Mouse (Mus musculus) gastrocnemius, adult 18-20 months (tissue): ENCODE measurements around the gene Camk2d. TPM values are rescaled to one million over a fixed set of nuclear protein-coding genes. Genes with fewer than 3 reads are reported as not detected.
A peak's percentile ranks its signal among the peaks of the same experiment; 100 is the strongest.

Experiments used
- DNase-seq: peaks from one replicate; pipeline ENCODE4 v3.0.0; 2021; ENCODE audit warnings: low spot score
- total RNA-seq, 2 experiments: library from RNA; stranded (reverse); gene quantifications; 2 replicates each; pipeline ENCODE4 v1.2.3; 2021

Camk2d gene
- total RNA-seq, 2 experiments from 2014 or later = 58.1 to 58.9 TPM

GRCm38 (mm10) chr3:126746148-126746803, 150.2 kb downstream of the Camk2d start:
- peak; percentile 59 for DNase-seq

- DNase-seq = no peak
Measured at GRCm38 (mm10) chr3:126747628-126748027, 151.5 kb downstream of the Camk2d start.

DNA sequence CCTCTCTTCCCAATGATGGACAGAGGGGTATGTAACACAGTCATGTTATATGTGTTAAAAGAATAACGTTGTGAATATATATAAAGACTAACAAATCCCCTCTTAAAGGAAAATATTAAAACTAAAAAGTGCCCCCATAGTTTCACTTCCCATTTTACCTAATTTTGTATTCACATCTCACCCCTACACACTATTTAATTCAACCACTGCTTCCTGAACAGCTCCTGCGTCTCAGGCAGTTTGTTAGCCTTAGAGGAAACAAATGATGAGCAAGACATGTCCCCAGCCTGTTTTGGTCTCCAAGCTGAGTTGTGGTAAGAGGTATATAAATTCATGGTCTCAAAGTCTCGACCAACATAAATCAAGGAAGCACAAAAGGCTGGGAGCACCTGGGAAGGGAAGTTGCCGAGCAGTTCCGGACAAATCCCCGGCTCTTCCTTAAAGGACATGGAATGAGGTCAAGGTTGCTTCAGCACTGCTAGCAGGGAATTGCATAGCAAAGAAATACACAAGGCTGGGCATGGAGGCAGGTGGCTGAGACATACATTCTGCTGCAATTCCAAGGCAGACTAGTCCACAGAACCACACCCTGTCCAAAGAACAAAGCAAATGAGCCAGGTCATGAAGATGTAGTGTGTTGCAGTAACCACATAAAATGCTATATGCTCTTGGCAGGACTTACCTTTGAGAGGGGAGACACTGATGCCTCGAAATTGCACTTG, 155.4 kb downstream of the Camk2d start:
- DNase-seq = no peak

DNA sequence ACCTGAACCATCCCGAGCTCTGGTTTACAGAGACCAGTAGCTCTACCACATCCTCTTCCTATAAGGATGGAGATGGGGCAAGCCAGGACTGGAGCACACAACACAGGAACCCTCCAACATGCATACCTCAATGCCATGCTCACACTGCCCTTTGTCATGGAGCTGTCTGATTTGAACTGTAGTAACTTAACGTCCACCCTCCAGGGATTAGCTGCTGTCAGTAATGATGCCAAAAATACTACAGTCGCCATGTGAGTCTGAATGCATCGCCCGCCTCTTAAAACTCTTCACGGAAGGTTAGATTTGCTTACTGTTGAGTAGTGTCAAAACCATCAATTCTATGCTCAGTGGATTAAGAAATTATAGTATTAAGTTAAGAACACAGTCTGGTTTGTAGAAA, 156.9 kb downstream of the Camk2d start:
- DNase-seq = no peak

DNA sequence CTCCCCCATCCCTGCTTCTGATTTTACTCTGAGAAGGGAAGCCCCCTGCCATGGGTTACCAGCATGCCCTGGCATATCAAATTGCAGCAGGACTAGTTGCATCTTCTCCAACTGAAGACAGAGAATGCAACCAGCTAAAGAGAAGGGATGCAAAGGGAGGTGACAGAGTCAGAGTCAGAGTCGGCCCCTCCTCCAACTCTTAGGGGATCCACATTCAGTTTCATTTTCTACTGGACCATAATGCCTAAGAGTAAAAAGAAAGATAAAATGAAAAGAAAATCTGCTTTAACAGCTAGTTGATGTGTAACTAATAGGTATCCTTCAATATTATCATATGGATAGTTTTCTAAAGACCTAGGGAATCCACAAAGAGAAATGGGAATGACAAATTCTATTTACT, 162.3 kb downstream of the Camk2d start:
- no peak for DNase-seq

DNA sequence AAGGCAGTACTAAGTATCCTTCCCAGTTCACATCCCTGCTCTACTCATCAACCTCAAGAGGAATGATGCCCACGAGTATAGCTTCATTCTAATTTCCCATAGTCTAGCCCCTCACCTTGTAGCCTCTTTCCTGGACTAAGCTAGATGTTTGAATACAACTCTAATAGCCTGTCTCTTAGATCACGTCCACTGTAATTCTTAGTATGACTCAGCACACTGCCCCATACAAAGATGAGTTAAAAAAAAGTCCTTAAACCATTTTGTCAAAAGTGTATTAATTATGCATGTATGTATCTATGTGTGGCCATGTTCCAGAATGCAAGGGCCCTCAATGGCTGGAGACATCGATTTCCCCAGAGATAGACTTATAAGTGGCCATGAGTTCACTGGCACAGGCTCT, 164.5 kb downstream of the Camk2d start:
- no peak for DNase-seq

- no peak for DNase-seq
Measured at GRCm38 (mm10) chr3:126764745-126765144, 168.6 kb downstream of the Camk2d start.

DNA sequence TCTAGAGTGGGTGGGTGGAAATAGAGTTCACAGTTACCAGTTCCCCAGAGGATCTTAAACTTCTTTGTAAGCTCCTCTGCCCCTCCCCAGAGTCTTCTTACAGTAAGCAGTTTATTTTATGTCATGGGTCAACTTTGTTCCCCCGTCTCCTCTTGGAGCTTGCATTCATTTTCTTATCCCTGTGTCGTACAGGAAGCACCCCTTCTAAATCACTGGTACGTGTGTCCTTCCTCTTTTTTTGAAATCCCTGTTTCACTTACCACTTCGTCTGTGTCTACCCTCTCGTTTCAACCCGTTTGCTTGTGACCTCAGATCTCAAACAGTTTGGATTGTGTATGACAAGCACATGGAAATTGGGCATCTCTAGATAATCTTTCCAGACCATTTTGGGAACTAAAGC, 174.0 kb downstream of the Camk2d start:
- no peak for DNase-seq

DNA sequence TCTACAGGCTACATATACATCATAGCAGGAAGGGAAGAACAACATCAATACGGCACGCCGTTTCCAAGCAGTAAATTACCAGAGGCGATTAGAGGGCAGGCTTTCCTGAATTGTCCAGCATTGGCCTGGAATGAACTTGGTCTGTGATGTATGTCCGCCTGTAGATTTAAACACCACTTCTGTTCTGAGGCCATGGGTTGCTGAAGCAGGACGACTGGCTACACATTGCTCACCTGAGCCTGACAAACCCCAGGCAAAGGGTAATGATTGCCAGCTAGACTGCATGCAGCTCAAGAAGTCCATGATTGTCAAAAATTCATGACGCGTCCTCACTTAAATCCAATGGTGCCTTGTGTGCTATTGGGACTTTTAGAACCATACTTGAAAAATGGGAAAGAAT, 174.9 kb downstream of the Camk2d start:
- DNase-seq = no peak

DNA sequence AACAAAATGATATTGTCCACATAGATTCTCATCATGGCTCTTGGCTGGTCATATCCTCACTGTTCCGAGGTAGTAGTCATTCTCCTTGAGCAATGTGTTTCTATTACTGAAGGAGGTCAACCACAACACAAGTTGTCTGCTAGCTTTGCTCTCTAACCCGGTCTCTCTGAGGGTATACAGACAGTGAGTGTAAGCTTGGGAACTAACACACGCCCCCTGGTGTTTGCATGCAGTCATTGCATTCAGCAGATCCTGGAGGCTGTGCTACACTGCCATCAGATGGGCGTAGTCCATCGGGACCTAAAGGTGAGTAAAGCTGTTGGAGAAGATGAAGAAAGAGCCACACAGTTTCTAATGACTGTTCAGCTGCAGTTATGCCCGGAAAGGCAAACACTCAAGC, 175.4 kb downstream of the Camk2d start:
- peak; percentile 83 for DNase-seq

DNA sequence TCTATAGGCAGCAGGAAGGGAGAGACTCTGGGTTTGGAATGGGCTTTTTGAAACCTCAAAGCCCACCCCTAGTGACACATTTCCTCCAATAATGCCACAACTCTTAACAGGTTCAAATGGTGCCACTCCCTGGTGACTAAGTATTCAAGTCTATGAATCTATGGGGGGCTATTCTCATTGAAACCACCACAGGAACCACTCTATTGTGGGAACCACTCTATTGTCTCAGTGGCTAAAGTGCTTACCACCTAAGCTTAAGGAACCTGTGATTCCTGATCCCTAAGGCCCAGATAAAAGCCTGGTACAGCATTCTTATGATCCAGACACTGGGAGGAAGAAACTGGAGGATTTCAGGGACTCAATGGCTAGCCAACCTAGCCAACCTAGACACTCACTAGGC, 179.9 kb downstream of the Camk2d start:
- DNase-seq = no peak

GRCm38 (mm10) chr3:126777101-126777500, 181.0 kb downstream of the Camk2d start:
- no peak for DNase-seq

- no peak for DNase-seq
Measured at GRCm38 (mm10) chr3:126777879-126778278, 181.8 kb downstream of the Camk2d start.

- DNase-seq = peak; percentile 20
Measured at GRCm38 (mm10) chr3:126780014-126780615, 184.0 kb downstream of the Camk2d start.

DNA sequence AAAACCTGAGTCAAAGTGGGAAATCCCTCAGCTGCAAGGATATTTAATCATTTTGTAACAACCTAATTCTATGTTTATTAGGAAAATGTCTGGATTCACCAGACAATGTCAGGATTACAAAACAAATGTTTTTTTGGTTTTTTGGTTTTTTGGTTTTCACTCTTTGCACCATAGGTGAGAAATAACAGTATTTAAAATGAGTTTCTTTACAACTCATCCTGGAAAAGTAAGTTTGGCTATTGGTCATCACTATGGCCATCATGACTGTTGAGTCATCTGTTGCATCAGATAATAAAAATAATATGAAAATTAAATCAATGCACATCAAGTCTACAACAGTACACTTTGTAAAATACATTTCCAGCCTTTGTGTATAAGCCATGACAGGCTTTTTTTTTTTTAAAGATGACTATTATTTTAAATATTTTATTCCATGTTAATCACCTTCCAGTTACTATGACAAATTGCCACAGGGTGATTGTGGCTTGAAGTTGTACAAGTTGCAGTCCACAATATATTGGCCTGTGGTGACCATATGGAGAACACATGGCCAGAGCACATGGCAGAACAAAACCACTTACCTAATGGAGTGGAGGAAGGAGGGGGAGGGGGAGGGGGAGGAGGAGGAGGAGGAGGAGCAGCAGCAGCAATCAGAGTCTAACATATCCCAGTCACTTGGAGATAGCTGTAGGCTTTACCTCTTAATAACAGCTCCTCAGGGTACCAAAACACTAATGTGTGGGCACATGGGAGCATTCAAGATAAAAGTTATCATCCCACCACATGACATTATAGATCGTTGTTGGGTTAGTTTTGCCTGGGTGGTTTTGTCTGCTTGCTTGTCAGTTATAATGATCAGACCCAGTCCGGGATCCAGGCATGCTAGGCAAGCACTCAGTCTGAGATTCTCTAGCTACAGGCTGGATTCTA, 197.2 kb downstream of the Camk2d start:
- no peak for DNase-seq

DNA sequence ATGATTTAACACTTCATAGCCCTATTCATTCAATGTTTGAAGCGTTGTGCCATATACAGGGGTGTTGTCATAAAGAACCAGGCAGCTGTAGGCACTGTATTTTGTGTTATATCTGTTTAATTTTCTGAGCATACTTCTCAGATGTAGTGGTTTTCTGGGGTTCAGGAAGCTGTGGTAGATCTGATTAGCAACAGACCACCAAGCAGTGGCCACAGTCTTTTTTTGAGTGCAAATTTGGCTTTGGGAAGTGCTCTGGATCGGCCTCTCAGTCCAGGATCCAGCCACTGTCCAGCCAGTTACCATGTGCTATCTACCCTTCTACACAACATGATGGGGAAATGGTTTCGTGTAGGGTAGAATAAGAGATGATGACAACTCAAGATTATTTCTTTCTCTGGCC, 199.8 kb downstream of the Camk2d start:
- no peak for DNase-seq

GRCm38 (mm10) chr3:126797025-126797424, 200.9 kb downstream of the Camk2d start:
- DNase-seq = no peak

- no peak for DNase-seq
Measured at GRCm38 (mm10) chr3:126797810-126798209, 201.7 kb downstream of the Camk2d start.

DNA sequence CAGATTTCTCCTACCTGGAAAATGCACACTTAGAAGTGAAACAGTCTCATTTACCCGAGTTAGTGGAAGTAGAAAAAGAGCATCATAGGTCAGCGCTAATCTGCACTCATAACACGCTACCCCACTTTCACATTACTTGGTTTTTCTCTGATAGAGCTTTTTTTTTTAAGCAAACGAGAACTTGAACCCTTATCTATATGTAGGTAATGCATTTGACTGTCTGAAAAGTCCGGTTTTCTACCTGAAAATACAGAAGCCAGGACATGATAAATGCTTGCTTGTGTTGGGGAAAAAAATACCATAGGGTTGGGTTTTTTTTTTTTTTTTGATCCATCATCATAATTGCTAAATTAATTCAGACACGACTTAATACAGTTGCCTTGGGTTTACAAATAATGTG, 206.9 kb downstream of the Camk2d start:
- no peak for DNase-seq

DNA sequence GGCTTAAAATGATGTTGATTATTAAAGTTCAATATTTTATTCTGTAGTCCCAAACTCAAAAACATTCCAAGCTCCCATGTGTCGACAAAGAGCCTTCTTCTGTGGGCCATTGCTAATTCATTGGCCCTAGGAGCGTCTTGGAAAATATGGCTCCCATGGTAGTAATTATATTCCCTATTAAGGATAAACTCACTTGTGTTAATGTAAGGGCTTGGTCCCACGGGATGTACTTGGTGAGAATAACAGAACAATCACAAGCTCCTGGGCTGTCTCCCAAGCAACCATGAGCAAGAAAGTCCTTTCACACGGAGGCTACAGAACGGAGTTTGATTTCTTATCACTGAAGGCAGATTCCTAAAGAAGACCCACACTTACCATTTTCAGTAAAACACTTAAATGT, 208.9 kb downstream of the Camk2d start:
- no peak for DNase-seq

DNA sequence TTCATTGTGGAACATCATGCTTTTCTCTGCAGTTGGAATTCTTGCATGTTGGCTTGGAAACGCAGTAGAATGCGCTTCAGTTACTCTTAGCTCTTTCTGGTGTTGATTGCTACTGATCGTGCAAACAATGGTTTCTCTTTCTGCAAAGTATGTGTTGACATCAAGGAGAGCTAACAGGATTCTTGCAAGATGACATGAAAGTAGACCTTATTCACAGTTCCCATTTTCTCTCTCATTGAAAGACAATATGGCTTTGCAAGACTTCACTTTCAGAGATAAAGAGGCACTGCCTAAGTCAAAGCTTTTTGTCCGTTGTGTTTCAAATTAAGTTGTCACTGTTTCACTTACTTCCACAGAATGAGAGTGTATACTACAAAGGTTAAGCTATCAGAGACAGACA, 210.0 kb downstream of the Camk2d start:
- DNase-seq = no peak

DNA sequence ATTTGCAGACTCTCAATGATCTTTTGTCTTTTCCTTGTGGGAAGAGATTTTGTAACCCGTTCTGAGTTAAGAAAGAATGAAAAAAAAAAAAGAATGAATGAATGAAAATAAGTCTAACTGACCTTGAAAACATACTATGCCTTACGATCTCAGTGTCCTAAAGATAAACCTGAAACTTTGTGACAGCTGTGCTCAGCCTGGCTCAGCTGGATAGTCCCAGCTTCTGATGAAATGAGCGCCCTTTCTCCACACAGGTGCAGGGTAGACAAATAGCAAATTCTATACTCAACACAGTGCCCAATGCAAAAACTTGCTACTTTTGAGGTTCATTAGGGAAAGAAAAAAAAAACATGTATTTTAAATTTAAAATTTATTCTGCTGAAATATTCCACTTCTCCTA, 213.8 kb downstream of the Camk2d start:
- no peak for DNase-seq
